Mouse (Mus musculus): ENCODE data around the gene Ccdc30. TPM values are rescaled to one million over a fixed set of nuclear protein-coding genes. Genes with fewer than 3 reads are reported as not detected.

Ccdc30 gene
- polyA plus RNA-seq, 1 experiment from 2014 or later, result 7.4 TPM

GRCm38 (mm10) chr4:119412791-119413190 lies 2.5 kb downstream of the Ccdc30 start:
- Histone ChIP-seq H3K9ac (replicated peaks) (no peak overlapping the region), H3K27me3 (no peaks in the 10 kb centered on the region), H3K4me1 (replicated peaks) (peaks cover 4% of the 10 kb centered on the region; the same call in 1 of the 2 replicates), H3K36me3 (no peaks in the 10 kb centered on the region), H3K4me2 (no peak overlapping the region), H3K9me3 (peaks cover 2% of the 10 kb centered on the region; the same call in 1 of the 2 replicates), H3K27ac (no peak overlapping the region), H3K4me3 (replicated peaks) (no peak overlapping the region)
- ATAC-seq (ENCODE audit: insufficient number of reproducible peaks, insufficient read depth, low FRiP score, low TSS enrichment, low read depth), result no peak
- 72% methylated on average over 6 of the region's 6 CpGs for WGBS

DNA sequence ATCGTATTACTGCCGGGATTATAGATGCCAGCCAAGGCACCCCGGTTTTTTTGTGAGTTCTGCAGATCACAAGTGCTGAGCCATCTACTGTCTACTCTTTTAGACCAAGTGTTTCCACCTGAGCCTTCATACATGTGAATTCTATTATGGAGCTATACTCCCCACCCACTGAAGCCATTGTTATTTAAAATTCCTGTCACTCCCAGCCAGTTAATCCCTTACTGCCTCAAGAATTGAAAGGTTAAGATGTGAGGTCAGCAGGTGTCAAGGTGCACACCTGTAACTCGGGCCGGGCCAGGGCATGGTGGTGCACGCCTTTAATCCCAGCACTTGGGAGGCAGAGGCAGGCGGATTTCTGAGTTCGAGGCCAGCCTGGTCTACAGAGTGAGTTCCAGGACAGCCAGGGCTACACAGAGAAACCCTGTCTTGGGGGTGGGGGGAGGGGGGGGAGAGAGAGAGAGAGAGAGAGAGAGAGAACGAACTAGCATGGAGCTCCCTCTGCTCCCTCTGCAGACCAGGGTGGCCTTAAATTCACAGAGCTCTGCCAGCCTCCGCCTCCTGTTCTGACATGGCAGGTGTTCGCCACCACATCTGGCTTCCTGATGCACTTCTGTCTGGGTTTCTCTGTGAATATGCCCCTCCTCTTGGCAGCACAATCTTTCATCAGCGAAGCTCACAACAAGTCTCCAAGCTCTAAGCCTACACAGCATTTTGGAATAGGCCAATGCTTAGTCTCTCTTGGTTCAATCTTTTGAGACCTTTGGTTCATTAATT lies 3.3 kb downstream of the Ccdc30 start:
- ATAC-seq (ENCODE audit: insufficient number of reproducible peaks, insufficient read depth, low FRiP score, low TSS enrichment, low read depth), result no peak
- H3K27ac ChIP-seq, result no peak overlapping the region
- H3K27me3 ChIP-seq, result no peaks in the 10 kb centered on the region
- H3K9ac ChIP-seq (replicated peaks), result no peak overlapping the region
- no peak overlapping the region for H3K4me2 ChIP-seq
- peaks cover 6% of the 10 kb centered on the region; the same call in 1 of the 2 replicates for H3K9me3 ChIP-seq
- no peaks in the 10 kb centered on the region for H3K36me3 ChIP-seq
- peaks cover 4% of the 10 kb centered on the region; the same call in 1 of the 2 replicates for H3K4me1 ChIP-seq (replicated peaks)
- WGBS, result 73% methylated on average over 12 of the region's 12 CpGs
- no peak overlapping the region for H3K4me3 ChIP-seq (replicated peaks)

DNA sequence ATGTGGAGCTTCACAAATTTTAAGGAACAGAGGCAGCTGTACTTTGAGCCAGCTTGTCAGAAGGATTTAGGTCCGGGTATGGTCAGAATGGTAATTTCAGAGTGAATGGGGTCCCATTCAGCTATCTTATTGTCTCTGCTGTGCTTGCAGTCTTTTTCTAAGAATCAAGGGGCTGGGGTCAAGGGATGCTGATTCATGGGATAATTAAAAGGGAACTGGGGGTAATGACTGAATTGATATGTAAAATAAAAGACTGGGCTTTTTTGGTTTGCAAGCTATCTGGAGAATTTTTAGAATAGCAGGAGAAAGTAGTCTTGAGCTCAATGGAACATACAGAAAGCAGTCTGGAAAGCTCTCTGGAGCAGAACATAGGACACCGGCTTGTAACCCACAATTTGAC lies 11.9 kb downstream of the Ccdc30 start:
- no peak overlapping the region for H3K9ac ChIP-seq (replicated peaks)
- ATAC-seq (ENCODE audit: insufficient number of reproducible peaks, insufficient read depth, low FRiP score, low TSS enrichment, low read depth), result no peak
- peaks cover 23% of the 10 kb centered on the region for H3K9me3 ChIP-seq
- no peaks in the 10 kb centered on the region for H3K4me1 ChIP-seq (replicated peaks)
- no peaks in the 10 kb centered on the region for H3K27me3 ChIP-seq
- H3K4me3 ChIP-seq (replicated peaks), result no peak overlapping the region
- 89% methylated on average over 2 of the region's 2 CpGs for WGBS
- no peak overlapping the region for H3K27ac ChIP-seq
- H3K4me2 ChIP-seq, result no peak overlapping the region
- H3K36me3 ChIP-seq, result no peaks in the 10 kb centered on the region

- WGBS, result 59% methylated on average over 7 of the region's 7 CpGs
- ATAC-seq (ENCODE audit: insufficient number of reproducible peaks, insufficient read depth, low FRiP score, low TSS enrichment, low read depth), result no peak
Observed at GRCm38 (mm10) chr4:119400896-119401295, 14.4 kb downstream of the Ccdc30 start.

DNA sequence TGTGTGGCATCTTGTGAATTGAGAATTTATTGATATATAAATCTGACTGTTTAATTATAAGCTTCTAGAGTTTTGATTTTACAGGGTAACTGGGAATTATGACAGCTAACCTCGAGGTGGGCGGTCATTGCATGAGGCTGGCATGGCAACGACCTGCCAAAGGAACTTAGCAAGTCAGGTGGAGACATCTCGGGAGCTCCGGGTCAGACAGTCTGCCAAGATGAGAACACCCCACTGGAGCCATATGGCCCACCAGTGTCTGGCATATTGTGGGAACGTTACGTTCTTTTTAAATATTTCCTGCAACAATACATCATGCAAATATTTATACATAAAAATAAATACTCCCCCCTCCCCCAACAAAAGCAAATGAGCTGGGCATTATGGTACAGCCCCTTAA lies 16.6 kb downstream of the Ccdc30 start:
- WGBS, result 87% methylated on average over 7 of the region's 7 CpGs
- Histone ChIP-seq H3K27ac (no peak overlapping the region), H3K9me3 (peaks cover 17% of the 10 kb centered on the region), H3K27me3 (no peaks in the 10 kb centered on the region), H3K4me1 (replicated peaks) (no peaks in the 10 kb centered on the region), H3K9ac (replicated peaks) (no peak overlapping the region), H3K36me3 (no peaks in the 10 kb centered on the region), H3K4me2 (no peak overlapping the region), H3K4me3 (replicated peaks) (no peak overlapping the region)
- ATAC-seq (ENCODE audit: insufficient number of reproducible peaks, insufficient read depth, low FRiP score, low TSS enrichment, low read depth), result no peak

More at GRCm38 (mm10) chr4:119400896-119401295, 14.4 kb downstream of the Ccdc30 start:
- Histone ChIP-seq H3K9me3 (peaks cover 17% of the 10 kb centered on the region), H3K4me1 (replicated peaks) (no peaks in the 10 kb centered on the region), H3K4me3 (replicated peaks) (no peak overlapping the region), H3K36me3 (no peaks in the 10 kb centered on the region), H3K27me3 (no peaks in the 10 kb centered on the region), H3K9ac (replicated peaks) (no peak overlapping the region), H3K4me2 (no peak overlapping the region), H3K27ac (no peak overlapping the region)

DNA sequence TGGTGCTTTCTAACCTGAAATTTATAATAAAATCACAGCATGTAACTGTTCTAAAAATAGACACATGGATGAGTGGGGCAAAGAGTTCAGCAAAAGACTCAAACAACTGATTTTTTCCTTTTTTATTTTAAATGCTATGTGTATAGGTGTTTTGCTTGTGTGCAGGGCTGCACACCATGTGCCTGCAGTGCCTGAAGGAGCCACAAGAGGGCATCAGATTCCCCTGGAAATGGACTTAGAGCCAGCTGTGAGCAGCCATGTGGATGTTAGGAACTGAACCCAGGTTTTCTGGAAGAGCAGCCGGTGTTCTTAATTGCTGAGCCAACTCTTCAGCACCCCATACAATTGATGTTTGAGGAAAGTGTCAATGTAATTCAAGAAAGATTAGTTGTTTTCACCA lies 25.0 kb downstream of the Ccdc30 start:
- no peak overlapping the region for H3K9ac ChIP-seq (replicated peaks)
- 92% methylated on average over 1 of the region's 1 CpGs for WGBS
- no peaks in the 10 kb centered on the region for H3K4me1 ChIP-seq (replicated peaks)
- no peak overlapping the region for H3K4me3 ChIP-seq (replicated peaks)
- H3K9me3 ChIP-seq, result no peaks in the 10 kb centered on the region
- H3K36me3 ChIP-seq, result no peaks in the 10 kb centered on the region
- no peaks in the 10 kb centered on the region for H3K27me3 ChIP-seq
- H3K4me2 ChIP-seq, result no peak overlapping the region
- no peak for ATAC-seq (ENCODE audit: insufficient number of reproducible peaks, insufficient read depth, low FRiP score, low TSS enrichment, low read depth)
- H3K27ac ChIP-seq, result no peak overlapping the region

DNA sequence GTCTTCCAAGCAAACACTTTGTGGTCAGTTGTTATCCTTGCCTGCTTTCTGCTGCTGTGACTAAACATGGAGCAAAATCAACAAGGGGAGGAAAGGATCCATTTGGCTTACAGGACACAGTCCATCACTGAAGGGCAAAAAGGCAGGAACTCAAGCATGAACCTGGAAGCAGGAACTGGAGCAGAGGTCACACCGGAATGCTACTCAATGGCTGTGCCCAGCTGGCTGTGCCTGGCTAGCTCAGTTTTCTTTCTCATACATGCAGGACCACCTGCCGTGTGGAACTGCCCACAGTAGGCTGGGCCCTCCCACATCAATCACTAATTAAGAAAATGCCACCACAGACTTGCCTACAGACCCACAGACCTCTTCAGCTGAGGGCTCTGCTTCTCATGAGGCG lies 26.1 kb downstream of the Ccdc30 start:
- no peaks in the 10 kb centered on the region for H3K4me1 ChIP-seq (replicated peaks)
- H3K36me3 ChIP-seq, result no peaks in the 10 kb centered on the region
- H3K27ac ChIP-seq, result no peak overlapping the region
- WGBS, result 57% methylated on average over 3 of the region's 3 CpGs
- H3K4me2 ChIP-seq, result no peak overlapping the region
- H3K9ac ChIP-seq (replicated peaks), result no peak overlapping the region
- ATAC-seq (ENCODE audit: insufficient number of reproducible peaks, insufficient read depth, low FRiP score, low TSS enrichment, low read depth), result no peak
- H3K9me3 ChIP-seq, result no peaks in the 10 kb centered on the region
- H3K4me3 ChIP-seq (replicated peaks), result no peak overlapping the region
- H3K27me3 ChIP-seq, result no peaks in the 10 kb centered on the region

DNA sequence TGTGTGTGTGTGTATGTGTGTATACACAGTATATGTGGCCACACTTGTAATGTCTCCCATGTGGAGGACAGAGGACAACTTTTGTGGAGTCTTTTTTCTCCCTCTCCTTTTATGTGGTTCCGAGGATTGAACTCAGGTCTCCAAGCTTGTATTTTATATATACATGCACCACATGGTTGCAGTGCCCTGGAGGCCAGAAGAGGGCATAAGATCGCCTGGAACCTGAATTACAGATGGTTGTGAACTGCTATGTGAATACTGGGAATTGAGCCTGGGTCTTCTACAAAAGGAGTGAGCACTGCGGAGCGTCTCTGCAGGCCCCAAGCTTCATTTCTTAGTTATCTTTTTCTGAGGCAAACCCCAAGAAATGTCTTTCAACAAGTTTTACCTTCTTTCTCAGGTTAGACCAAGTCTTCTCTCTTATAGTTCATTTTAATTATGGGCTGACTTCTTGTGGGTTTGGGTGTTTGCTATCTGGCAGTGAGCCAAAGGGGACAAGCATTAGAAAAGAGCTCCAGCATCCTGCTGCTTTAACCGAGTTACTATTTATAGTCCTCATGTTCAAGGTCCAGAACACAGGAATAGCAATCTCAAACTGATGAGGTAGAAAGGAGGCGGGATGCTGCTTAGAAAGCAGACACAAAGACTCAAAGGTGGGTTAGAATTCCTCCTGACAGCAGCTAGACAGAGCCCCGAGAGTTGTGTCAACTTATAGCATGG lies 33.7 kb downstream of the Ccdc30 start:
- Histone ChIP-seq H3K4me1 (replicated peaks) (no peaks in the 10 kb centered on the region), H3K4me2 (no peak overlapping the region), H3K4me3 (replicated peaks) (no peak overlapping the region), H3K9ac (replicated peaks) (no peak overlapping the region), H3K27ac (no peak overlapping the region), H3K27me3 (no peaks in the 10 kb centered on the region), H3K36me3 (no peaks in the 10 kb centered on the region), H3K9me3 (no peaks in the 10 kb centered on the region)
- WGBS, result 78% methylated on average over 7 of the region's 7 CpGs
- no peak for ATAC-seq (ENCODE audit: insufficient number of reproducible peaks, insufficient read depth, low FRiP score, low TSS enrichment, low read depth)

DNA sequence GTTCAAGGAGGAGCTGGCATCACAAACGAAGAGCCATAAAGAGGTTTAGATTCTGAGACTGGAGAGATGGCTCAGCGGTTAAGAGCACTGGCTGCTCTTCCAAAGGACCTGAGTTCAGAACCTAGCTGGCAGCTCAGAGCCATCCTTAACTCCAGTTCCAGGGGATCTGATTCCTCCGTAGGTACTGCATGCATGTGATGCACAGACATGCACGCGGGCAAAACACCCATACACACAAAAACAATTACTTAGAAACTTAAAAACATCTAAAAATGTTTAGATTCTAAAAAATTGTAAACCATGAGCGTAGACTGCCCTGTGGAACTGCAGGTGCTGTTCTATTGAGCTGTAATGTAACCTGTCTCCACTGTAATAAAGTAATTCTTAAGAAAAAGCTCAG lies 45.9 kb downstream of the Ccdc30 start:
- 83% methylated on average over 6 of the region's 6 CpGs for whole genome bisulfite sequencing
- Histone ChIP-seq H3K9me3 (no peaks in the 10 kb centered on the region), H3K27me3 (no peaks in the 10 kb centered on the region; the same call in 1 of the 2 replicates), H3K36me3 (no peaks in the 10 kb centered on the region), H3K4me3 (replicated peaks) (no peak overlapping the region), H3K4me2 (no peak overlapping the region), H3K9ac (replicated peaks) (no peak overlapping the region), H3K4me1 (replicated peaks) (no peaks in the 10 kb centered on the region), H3K27ac (no peak overlapping the region)
- ATAC-seq (ENCODE audit: insufficient number of reproducible peaks, insufficient read depth, low FRiP score, low TSS enrichment, low read depth), result no peak

GRCm38 (mm10) chr4:119366758-119367526 lies 48.4 kb downstream of the Ccdc30 start:
- H3K9me3 ChIP-seq, result no peaks in the 10 kb centered on the region
- H3K9ac ChIP-seq (replicated peaks), result no peak overlapping the region
- no peaks in the 10 kb centered on the region; the same call in 1 of the 2 replicates for H3K27me3 ChIP-seq
- no peaks in the 10 kb centered on the region for H3K36me3 ChIP-seq
- H3K4me2 ChIP-seq, result no peak overlapping the region
- no peak overlapping the region for H3K4me3 ChIP-seq (replicated peaks)
- no peaks in the 10 kb centered on the region for H3K4me1 ChIP-seq (replicated peaks)
- ATAC-seq (ENCODE audit: insufficient number of reproducible peaks, insufficient read depth, low FRiP score, low TSS enrichment, low read depth), result no peak
- WGBS, result 61% methylated on average over 4 of the region's 4 CpGs
- H3K27ac ChIP-seq, result no peak overlapping the region

GRCm38 (mm10) chr4:119362231-119362630 lies 53.1 kb downstream of the Ccdc30 start:
- Histone ChIP-seq H3K4me1 (replicated peaks) (no peaks in the 10 kb centered on the region), H3K4me3 (replicated peaks) (no peak overlapping the region), H3K4me2 (no peak overlapping the region), H3K36me3 (no peaks in the 10 kb centered on the region), H3K9me3 (no peaks in the 10 kb centered on the region), H3K27ac (no peak overlapping the region), H3K27me3 (peaks cover 3% of the 10 kb centered on the region; the same call in 1 of the 2 replicates), H3K9ac (replicated peaks) (no peak overlapping the region)
- WGBS, result 81% methylated on average over 3 of the region's 3 CpGs
- no peak for ATAC-seq (ENCODE audit: insufficient number of reproducible peaks, insufficient read depth, low FRiP score, low TSS enrichment, low read depth)
